Mouse (Mus musculus): ENCODE results near the gene Sephs2.
A peak's percentile ranks its signal among the peaks of the same experiment; 100 is the strongest.

GRCm38 (mm10) chr7:127308887-127309286 lies 35.0 kb upstream of the Sephs2 start:
- TF ChIP-seq CTCF (IDR thresholded peaks at IDR 0.05; ENCODE audit: borderline replicate concordance, extremely low read depth, insufficient read depth, insufficient read length) (peak; percentile 72; the same call in 1 of the 2 replicates), POLR2A (IDR thresholded peaks at IDR 0.05; ENCODE audit: borderline replicate concordance, extremely low read depth, insufficient read depth, insufficient read length, poor library complexity, severe bottlenecking) (no peak)
